Mouse (Mus musculus) heart, embryonic 16.5 days (tissue): ENCODE measurements around the gene Arid5b. TPM values are rescaled to one million over a fixed set of nuclear protein-coding genes. Genes with fewer than 3 reads are reported as not detected.
A peak's percentile ranks its signal among the peaks of the same experiment; 100 is the strongest.

ENCODE experiments used
- ATAC-seq: fragments of 200-750 bp; cut with Nextera tagmentation; replicated peaks from 2 replicates; pipeline ENCODE4 v1.8.0; 2017; ENCODE audit warnings: moderate number of reproducible peaks; ENCODE audit not compliant: insufficient read depth, low FRiP score; ENCODE audit errors: extremely low read depth
- H3K27ac ChIP-seq: fragments of 300-500 bp; sonication (generic); 2 replicates; pipeline ENCODE4 v1.5.1; 2014; ENCODE audit warnings: mild to moderate bottlenecking, low read length, control low read depth, moderate library complexity
- H3K27me3 ChIP-seq: fragments of 300-500 bp; sonication (generic); 2 replicates; pipeline ENCODE4 v1.6.1; 2014; ENCODE audit warnings: low read length, mixed read lengths; ENCODE audit not compliant: control insufficient read depth, insufficient read depth
- H3K36me3 ChIP-seq: fragments of 300-500 bp; sonication (generic); 2 replicates; pipeline ENCODE4 v1.6.1; 2014; ENCODE audit not compliant: control insufficient read depth, insufficient read depth
- H3K4me1 ChIP-seq: fragments of 300-500 bp; sonication (generic); 2 replicates; pipeline ENCODE4 v1.6.1; 2014; ENCODE audit warnings: low read length, mixed read lengths; ENCODE audit not compliant: control insufficient read depth, insufficient read depth
- H3K4me2 ChIP-seq: fragments of 300-500 bp; sonication (generic); 2 replicates; pipeline ENCODE4 v1.6.1; 2014; ENCODE audit warnings: low read depth, mild to moderate bottlenecking, control low read depth, low read length
- H3K4me3 ChIP-seq: fragments of 300-500 bp; sonication (generic); 2 replicates; pipeline ENCODE4 v1.5.1; 2014; ENCODE audit warnings: mild to moderate bottlenecking, control low read depth, low read length
- H3K9ac ChIP-seq: fragments of 300-500 bp; sonication (generic); 2 replicates; pipeline ENCODE4 v1.6.1; 2014; ENCODE audit warnings: low read length, control low read depth
- H3K9me3 ChIP-seq: fragments of 300-500 bp; sonication (generic); replicated peaks from 2 replicates; pipeline ENCODE4 v1.6.1; 2016; ENCODE audit warnings: low read length; ENCODE audit not compliant: control insufficient read depth
- WGBS: fragments of 180-500 bp; shearing (Covaris S2); extraction: QIAGEN DNeasy Blood & Tissue Kit; methylation state at CpG from one replicate; pipeline ENCODE4 v1.1.7; 2014; 5-methylcytosine and 5-hydroxymethylcytosine counted together
- polyA plus RNA-seq: library from polyadenylated mRNA; unstranded; fragments of >200 nt; fragmentation: Nextera tagmentation; extraction: Ambion mirVana; gene quantifications from 2 replicates; pipeline ENCODE4 v1.2.1, GENCODE M21; 2015

Arid5b gene
- polyA plus RNA-seq, 1 experiment from 2014 or later, result 19.6 TPM

DNA sequence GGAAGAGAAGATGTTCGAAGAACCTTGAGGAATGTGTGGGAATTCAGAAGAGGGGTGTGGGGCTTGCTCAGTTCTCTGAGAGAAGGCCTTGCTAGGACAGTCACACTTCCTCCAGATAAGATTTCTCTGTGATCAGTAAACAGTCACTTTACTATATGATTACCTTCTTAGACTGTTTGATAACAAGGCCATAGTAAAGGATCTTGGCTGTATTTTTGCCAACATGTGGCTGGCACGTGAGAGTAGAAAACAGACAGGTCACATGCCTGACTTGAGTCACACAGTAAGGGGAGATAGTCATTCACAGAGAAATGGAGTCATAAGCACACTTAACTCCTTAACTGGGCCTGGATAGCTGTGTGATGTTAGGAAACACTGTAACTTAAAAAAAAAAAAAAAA, 151.4 kb downstream of the Arid5b start:
- 24% methylated on average over 2 of the region's 2 CpGs for WGBS
- H3K27ac ChIP-seq, result peak overlapping the region; percentile 90
- H3K4me2 ChIP-seq, result no peak overlapping the region
- H3K4me1 ChIP-seq, result peaks cover 57% of the 10 kb centered on the region
- no peak overlapping the region for H3K9ac ChIP-seq
- H3K9me3 ChIP-seq, result no peaks in the 10 kb centered on the region
- H3K27me3 ChIP-seq, result no peaks in the 10 kb centered on the region
- H3K4me3 ChIP-seq, result no peak overlapping the region
- ATAC-seq, result no peak
- H3K36me3 ChIP-seq, result peaks cover 26% of the 10 kb centered on the region

DNA sequence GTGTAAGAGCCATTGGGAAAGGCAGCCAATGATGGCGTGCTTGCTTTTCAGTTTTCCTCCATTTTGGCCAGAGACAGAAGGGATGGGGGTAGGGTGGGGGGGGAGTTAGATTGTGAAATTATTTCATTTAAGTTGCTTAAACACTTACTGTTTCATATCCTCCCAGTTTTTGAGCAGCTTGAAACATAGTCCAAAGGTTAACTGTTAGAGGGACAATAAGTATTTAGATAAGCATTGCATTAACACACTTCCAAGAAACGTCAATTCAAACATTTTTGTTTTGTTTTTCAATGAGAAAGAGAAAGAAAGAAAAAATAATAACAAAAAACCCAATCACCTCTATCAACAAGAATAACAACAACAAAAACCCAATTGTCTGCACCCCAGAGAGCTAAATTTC, 152.0 kb downstream of the Arid5b start:
- H3K4me1 ChIP-seq, result peaks cover 54% of the 10 kb centered on the region

GRCm38 (mm10) chr10:68125919-68126550, 152.5 kb downstream of the Arid5b start:
- H3K9me3 ChIP-seq, result no peaks in the 10 kb centered on the region
- no peak overlapping the region for H3K4me2 ChIP-seq
- H3K9ac ChIP-seq, result no peak overlapping the region
- H3K4me1 ChIP-seq, result peaks cover 51% of the 10 kb centered on the region
- peak overlapping the region; percentile 52 for H3K27ac ChIP-seq
- no peak for ATAC-seq
- WGBS, result 47% methylated on average over 8 of the region's 8 CpGs
- H3K27me3 ChIP-seq, result no peaks in the 10 kb centered on the region
- H3K4me3 ChIP-seq, result no peak overlapping the region
- peaks cover 29% of the 10 kb centered on the region for H3K36me3 ChIP-seq

More for the DNA sequence above, 152.0 kb downstream of the Arid5b start:
- H3K36me3 ChIP-seq, result peaks cover 27% of the 10 kb centered on the region
- H3K4me3 ChIP-seq, result no peak overlapping the region
- H3K27ac ChIP-seq, result peak overlapping the region; percentile 52; the same call in 1 of the 2 replicates
- 79% methylated on average over 2 of the region's 2 CpGs for WGBS
- no peak for ATAC-seq
- no peak overlapping the region for H3K9ac ChIP-seq
- H3K9me3 ChIP-seq, result no peaks in the 10 kb centered on the region
- H3K27me3 ChIP-seq, result no peaks in the 10 kb centered on the region
- no peak overlapping the region for H3K4me2 ChIP-seq

DNA sequence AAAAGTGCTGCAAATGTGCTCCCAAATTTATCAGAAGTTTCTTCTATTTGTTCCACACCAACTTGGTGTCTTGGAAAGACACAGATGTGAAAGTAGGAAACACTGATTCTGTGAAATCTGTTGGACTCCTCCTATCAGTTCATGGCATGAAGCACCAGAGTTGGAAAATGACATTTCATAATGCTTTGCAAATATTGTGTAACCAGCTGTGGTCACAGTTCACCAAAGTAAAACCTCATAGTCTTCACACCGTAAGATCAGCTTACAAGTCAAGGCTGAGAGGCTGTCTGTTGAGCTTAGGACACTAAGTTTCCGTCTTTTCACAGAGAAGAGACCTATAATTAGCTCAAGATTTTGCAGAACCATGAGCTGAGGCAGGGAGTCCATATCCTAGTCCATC, 153.6 kb downstream of the Arid5b start:
- Histone ChIP-seq H3K36me3 (peaks cover 32% of the 10 kb centered on the region), H3K9me3 (no peaks in the 10 kb centered on the region), H3K27ac (no peak overlapping the region), H3K27me3 (no peaks in the 10 kb centered on the region), H3K4me3 (no peak overlapping the region), H3K4me1 (peaks cover 49% of the 10 kb centered on the region), H3K9ac (no peak overlapping the region), H3K4me2 (no peak overlapping the region)
- WGBS, result 62% methylated on average over 2 of the region's 2 CpGs
- no peak for ATAC-seq

DNA sequence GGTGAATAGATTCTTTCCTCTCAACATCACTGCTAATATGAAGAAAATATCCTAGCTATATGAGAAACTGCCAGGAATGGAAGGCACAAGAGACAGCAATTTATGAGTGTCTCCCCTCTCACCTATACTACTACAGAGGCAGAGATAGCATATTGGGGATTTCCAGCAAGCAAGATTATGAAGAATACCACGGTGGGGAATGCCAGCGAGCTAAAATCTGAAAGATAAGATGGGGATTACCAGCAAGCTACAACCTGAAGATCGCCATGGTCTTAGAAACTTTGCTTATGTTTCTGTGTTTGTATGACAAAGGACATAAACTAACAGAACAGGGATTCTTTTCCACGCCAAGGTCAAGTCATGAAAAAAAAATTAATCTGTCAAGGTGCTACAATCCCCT, 155.1 kb downstream of the Arid5b start:
- Histone ChIP-seq H3K9me3 (no peaks in the 10 kb centered on the region), H3K4me3 (no peak overlapping the region), H3K4me1 (peaks cover 45% of the 10 kb centered on the region), H3K36me3 (peaks cover 32% of the 10 kb centered on the region), H3K27ac (no peak overlapping the region), H3K27me3 (no peaks in the 10 kb centered on the region), H3K4me2 (no peak overlapping the region), H3K9ac (no peak overlapping the region)
- 85% methylated on average over 4 of the region's 4 CpGs for WGBS
- no peak for ATAC-seq

- Histone ChIP-seq H3K27ac (peak overlapping the region; percentile 23; the same call in 1 of the 2 replicates), H3K4me3 (no peak overlapping the region), H3K9ac (no peak overlapping the region), H3K4me1 (peaks cover 30% of the 10 kb centered on the region), H3K36me3 (peaks cover 38% of the 10 kb centered on the region), H3K4me2 (no peak overlapping the region), H3K9me3 (no peaks in the 10 kb centered on the region), H3K27me3 (no peaks in the 10 kb centered on the region)
- 60% methylated on average over 4 of the region's 4 CpGs for WGBS
- no peak; the same call in 1 of the 2 replicates for ATAC-seq
Observed at GRCm38 (mm10) chr10:68121960-68122359, 156.6 kb downstream of the Arid5b start.

DNA sequence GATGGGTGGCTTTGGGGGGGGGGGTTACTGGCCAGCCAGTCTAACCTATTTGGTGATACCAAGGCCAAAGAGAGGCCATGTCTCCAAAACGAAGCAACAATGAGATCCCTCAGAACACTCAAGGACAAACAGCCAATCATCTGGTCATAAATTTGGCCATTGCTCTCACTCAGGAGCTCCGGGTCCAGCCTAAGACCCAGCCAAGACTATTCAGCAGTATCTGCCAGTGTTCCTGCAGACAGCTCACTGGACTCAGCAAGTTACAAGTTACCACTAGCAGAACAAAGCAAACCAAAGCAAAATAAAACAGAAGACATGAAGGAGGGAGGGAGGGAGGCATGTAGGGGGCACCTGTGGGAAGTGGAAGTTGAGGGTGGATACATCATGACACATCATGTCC, 157.3 kb downstream of the Arid5b start:
- peaks cover 35% of the 10 kb centered on the region for H3K36me3 ChIP-seq

DNA sequence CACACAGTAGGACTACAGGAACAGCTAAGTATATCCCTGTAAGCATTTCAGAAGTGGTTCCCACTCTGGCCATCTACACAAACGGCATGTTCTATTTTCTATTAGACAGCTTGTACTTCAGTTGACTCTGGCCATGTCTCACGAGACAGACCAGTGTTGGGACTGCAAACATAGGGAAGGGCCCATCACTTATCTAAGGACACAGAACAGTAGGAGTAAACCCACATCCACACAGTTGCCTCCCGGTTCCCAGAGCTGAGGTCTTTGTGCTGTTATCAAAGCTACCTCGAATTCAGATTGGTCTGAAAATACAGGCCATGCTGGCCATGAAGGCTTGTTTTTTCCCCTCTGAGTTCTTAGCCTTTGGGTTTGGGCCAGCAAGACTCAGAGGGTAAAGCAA, 158.5 kb downstream of the Arid5b start:
- Histone ChIP-seq H3K4me1 (peaks cover 19% of the 10 kb centered on the region), H3K27ac (peak overlapping the region; percentile 21; the same call in 1 of the 2 replicates), H3K27me3 (no peaks in the 10 kb centered on the region), H3K9ac (no peak overlapping the region), H3K36me3 (peaks cover 36% of the 10 kb centered on the region), H3K4me3 (no peak overlapping the region), H3K4me2 (no peak overlapping the region), H3K9me3 (no peaks in the 10 kb centered on the region)
- whole genome bisulfite sequencing, result 39% methylated on average over 4 of the region's 4 CpGs
- no peak for ATAC-seq

More for the DNA sequence above, 157.3 kb downstream of the Arid5b start:
- no peak overlapping the region for H3K4me2 ChIP-seq
- H3K27ac ChIP-seq, result no peak overlapping the region
- WGBS, result 73% methylated on average over 2 of the region's 2 CpGs
- ATAC-seq, result no peak
- no peak overlapping the region for H3K4me3 ChIP-seq
- H3K9me3 ChIP-seq, result no peaks in the 10 kb centered on the region
- no peaks in the 10 kb centered on the region for H3K27me3 ChIP-seq
- peaks cover 26% of the 10 kb centered on the region for H3K4me1 ChIP-seq
- H3K9ac ChIP-seq, result no peak overlapping the region

DNA sequence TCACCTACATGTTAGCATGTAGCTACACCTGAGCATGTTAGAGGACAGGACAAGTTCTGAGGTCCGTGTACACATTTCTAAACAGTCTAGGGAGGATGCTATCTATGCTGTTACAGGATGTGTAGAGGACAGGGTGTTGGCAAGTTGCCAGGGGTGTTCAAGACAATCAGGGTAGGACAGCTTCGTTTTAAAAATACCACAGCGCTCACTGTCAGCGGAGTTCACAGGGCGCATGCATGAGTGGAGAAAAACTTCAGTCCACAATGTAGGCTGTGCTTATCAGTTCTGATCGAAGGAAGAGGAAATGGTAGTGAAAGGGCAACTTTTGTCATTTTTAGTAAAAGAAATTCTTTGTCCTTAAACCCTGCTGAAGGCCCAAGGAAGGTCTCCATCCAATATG, 159.3 kb downstream of the Arid5b start:
- Histone ChIP-seq H3K27ac (peak overlapping the region; percentile 57), H3K4me3 (no peak overlapping the region), H3K36me3 (peaks cover 33% of the 10 kb centered on the region), H3K9me3 (no peaks in the 10 kb centered on the region), H3K4me1 (peaks cover 19% of the 10 kb centered on the region), H3K27me3 (no peaks in the 10 kb centered on the region), H3K4me2 (no peak overlapping the region), H3K9ac (no peak overlapping the region)
- 14% methylated on average over 6 of the region's 6 CpGs for WGBS
- ATAC-seq, result peak; percentile 69; the same call in 1 of the 2 replicates
